Mouse (Mus musculus) ZHBTc4 (cell line): ENCODE results near the gene Pam16.

Experiments used
- DNase-seq: peaks from one replicate; pipeline ENCODE4 v3.0.0-alpha.2; 2011; ENCODE audit warnings: low read depth, low spot score

Gene Pam16

DNA sequence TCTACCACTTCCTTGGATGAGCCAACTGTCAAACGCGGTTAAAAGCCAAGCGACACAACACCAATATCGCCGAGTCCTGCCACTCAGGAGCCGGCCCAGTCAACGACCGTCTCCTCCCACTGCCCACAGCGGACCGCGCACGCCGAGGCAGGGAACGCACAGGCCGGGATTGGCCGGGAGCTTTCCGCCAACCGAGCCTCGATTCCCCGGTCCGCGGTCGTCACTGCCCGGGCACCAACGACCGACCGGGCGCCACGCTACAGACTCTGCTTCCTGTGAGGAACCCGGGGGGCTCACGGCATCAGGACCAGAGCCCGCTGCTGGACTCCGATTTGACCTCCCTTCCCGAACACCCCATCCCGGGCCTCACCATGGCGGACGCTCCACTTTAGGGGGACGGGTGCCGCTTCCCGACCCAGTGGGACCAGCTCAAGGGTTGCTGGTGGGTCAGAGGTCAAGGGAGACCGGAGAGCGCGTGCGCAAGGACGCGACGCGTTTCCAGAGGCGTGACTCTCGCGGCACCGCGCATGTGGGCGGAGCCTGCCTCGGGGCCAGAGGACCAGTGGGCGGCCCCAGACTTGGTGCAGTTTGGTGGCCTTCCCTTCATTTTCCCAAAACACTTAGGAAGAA is at the start of gene Pam16:
Gene Pam16, minus strand, starts transcription at position 508 of the 630 bp plus-strand sequence.
- peak; percentile 97 for DNase-seq

- no peak for DNase-seq
Measured at GRCm38 (mm10) chr16:4674091-4674490, 49.3 kb upstream of the Pam16 start.

DNA sequence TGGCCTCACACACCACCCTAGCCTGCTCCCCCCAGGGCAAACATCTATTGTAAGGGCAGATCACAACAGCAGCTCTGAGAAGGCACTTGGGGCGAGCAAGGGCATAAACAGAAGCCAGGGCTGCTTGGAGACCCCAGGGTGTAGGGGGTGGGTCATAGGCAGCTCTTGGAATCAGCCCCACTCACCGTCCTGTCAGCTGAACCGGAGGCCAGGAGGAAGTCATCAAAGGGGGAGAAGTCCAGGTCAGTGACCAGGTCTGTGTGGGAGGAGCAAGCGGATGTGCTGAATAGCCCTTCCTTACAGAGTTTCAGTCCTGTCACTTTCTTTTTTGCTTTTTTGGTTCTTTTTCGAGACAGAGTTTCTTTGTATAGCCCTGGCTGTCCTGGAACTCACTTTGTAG is 45.5 kb upstream of the Pam16 start:
- DNase-seq: no peak

GRCm38 (mm10) chr16:4667190-4667808 is 42.5 kb upstream of the Pam16 start:
- DNase-seq: peak; percentile 86

DNA sequence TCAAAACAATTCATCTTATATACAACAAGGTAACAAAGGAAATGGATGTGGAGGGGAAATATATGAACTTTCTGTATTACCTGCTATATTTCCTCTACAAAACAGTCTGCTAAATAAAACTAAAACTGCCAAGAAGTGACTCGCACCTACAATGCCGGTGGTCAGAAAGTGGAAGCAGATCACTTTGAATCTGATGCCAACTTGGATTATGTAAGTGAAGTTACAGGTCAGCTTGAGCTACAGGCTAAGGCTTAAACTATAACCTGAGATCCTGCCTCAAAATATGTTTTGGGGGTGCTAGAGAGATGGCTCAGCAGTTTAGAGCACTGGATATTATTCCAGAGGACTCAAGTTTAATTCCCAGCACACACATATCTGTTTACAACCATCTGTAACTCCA is 40.9 kb upstream of the Pam16 start:
- no peak for DNase-seq

GRCm38 (mm10) chr16:4663806-4664205 is 39.0 kb upstream of the Pam16 start:
- DNase-seq: peak; percentile 60

GRCm38 (mm10) chr16:4661605-4662004 is 36.8 kb upstream of the Pam16 start:
- no peak for DNase-seq

DNA sequence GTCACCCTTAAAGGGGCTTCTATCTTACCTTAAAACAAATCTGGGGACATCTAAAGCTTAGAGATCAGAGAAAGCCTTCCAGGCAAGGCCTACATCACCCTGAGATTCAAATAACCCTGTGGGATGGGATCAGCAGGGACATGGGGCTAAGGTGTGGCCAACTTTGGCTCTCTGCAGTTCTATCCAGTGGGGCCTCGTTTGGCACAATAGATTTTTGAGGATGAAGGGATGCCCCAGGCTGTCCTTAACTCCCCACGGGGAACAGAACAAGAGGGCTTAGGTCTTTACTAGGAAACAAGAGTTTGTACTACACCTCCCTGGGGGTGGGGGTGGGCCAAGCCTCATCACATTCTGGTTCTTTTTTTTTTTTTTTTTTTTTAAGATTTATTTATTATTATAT is 34.5 kb upstream of the Pam16 start:
- DNase-seq: no peak

DNA sequence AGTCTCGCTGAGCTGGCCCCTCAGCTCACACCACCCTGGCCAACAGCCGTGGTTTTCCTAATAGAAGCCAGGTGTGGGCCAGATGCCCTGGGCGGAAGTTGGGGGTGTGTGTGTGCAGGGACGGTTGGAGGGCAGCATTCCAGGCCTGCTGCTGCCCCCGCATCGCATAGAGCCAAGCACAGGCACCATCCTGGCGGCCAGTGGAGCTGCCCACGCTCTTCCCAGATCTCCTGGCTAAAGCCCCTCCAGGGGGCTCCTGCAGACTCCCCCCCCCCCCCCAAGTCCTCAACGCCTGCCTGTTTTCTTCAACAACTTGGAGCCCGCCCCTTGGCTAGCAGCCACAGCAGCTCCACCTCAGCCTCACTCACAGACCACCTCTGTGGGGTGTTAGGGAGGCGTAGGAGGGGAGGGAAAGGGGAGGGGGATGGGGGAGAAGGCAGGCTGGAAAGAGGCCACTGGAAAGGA is 34.0 kb upstream of the Pam16 start:
- peak; percentile 12 for DNase-seq

DNA sequence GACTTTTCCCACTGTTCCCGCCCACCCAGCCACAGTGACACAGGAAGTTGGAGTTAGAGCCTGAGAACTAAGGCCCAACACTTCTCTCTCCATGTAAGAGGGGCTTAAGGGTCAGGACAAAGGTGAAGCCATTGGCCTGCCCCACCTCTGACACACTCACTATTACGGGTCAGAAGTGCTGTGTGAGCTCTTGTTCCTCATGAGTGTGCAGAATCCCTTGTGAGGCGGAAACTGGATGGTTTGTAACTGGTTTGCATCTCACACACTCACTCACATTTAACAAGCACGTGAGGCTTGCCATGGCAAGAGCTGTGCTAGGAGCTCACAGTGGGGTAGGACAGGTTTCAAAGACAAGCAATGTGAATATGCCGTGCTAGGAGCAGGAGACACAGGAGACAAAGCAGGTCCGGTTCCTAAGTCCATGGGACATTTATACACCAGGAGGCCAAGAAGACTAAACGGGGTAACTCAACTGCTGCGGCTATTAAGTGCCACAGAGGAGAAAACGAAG is 31.8 kb upstream of the Pam16 start:
- no peak for DNase-seq

DNA sequence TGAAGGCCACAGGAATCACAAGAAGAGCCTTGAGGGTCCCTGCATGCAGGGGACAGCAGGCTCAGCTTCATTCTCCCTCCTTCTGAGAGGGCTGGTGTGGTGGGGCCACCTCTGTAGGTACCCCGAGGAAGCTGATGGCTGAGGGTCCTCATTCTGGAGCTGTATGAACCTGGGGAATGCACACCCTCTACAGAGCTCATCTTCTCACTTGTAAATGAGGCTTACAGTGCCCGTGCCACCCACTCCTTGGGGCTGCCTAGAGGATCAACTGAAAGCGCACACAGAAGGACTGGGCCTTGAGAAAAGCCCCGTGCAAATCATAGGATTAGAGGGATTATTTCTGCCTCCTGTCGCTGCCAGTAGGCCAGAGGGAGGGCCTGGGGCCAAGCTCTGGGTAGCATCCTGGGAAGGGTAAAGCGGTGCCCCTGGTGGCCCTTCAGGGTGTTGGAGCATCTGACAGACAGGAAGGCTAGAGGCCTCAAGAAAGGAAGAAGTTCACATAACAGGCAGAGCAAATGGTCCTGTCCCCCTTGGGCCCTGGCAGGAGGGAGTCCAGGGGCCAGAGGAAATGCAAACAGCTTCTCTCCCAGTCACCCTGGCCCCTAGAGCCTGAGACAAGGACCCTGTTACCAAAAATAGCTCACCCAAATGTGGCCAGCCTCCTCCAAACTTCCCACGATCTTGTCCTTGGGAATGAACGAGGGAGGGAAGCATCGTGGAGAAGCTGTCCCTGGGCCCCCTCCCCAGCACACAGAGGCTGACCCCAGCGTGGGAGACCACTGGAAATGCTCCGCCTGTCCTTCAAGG is 31.2 kb upstream of the Pam16 start:
- DNase-seq: peak; percentile 43

GRCm38 (mm10) chr16:4655251-4655734 is 30.5 kb upstream of the Pam16 start:
- no peak for DNase-seq

- no peak for DNase-seq
Measured at GRCm38 (mm10) chr16:4654706-4655105, 29.9 kb upstream of the Pam16 start.

DNA sequence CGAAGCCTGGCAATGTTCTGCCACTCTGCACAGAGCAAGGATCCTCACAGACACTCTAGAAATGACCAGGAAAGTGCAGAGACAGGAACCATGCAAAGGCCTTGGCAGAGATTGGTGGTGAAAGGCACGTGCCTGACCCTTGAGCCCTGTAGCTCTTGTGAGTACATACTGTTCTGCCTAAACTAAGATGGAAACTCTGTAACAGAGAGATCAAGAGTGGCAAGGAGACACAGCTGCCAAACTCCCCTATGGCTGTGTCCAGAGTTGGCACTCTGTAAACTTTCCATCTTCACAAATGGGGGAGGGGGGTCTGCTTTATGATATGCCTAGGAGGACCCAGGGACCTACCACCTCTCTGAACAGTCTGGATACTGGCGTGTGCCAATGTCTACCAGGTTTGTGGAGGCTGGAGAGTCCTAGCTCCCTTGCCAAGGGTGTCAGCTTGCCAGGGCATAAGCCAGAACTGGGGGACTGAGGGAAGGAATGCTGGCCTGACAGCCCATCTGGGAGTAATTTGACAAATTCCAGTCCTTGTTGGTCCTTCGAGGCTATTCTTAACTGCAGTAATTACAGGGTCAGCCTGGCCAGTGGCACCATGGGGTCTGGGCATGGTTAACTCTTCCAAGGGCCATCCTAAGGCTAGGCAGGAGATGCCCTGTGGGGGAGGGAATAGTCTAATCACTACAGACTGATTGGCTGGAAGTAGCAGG is 28.1 kb upstream of the Pam16 start:
- no peak for DNase-seq

- DNase-seq: no peak
Measured at GRCm38 (mm10) chr16:4651624-4652023, 26.8 kb upstream of the Pam16 start.

DNA sequence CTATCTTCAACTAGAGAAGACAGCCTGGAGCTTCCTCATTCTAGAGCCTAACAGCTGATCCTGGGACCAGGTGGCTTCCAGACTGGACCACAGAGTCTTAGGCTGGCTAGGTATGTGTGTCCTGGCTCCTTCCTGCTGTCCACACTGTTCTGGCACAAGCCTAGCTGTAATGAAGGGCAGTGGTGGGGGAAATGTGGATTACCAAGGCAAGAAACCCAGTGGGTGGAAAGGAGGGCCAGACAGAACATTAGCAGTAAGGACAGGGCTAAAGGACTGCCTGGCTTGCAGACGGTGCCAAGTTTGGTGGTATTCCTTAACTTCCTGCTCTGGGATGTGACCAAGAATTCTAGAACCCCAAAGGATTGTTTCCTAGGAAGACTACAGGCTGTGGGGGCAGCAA is 26.3 kb upstream of the Pam16 start:
- DNase-seq: no peak

- no peak for DNase-seq
Measured at GRCm38 (mm10) chr16:4650161-4650560, 25.4 kb upstream of the Pam16 start.

DNA sequence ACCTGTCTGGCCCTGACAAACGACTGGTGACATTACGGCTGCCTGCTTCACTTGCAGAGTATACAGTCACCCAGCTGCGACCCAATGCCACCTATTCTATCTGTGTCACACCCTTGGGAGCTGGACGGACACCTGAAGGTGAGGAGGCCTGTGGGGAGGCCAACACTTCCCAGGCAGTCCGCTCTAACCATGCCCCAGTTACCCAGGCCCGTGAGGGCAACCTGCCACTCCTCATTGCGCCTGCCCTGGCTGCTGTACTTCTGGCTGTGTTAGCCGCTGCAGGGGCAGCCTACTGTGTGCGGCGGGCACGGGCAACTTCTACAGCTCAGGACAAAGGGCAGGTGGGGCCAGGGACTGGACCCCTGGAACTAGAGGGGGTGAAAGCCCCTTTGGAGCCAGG is 24.9 kb upstream of the Pam16 start:
- no peak for DNase-seq

DNA sequence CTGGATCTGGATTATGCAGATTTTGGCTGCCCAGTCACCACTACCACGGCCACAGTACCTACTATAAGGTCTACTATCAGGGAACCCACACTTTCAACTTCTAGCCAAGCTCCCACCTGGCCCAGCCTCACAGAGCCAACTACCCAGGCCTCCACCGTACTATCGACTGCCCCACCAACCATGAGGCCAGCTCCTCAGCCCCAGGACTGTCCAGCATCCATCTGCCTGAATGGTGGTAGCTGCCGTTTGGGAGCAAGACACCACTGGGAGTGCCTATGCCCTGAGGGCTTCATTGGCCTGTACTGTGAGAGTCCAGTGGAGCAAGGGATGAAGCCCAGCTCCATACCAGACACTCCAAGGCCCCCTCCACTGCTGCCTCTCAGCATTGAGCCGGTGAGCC is 24.4 kb upstream of the Pam16 start:
- no peak for DNase-seq

DNA sequence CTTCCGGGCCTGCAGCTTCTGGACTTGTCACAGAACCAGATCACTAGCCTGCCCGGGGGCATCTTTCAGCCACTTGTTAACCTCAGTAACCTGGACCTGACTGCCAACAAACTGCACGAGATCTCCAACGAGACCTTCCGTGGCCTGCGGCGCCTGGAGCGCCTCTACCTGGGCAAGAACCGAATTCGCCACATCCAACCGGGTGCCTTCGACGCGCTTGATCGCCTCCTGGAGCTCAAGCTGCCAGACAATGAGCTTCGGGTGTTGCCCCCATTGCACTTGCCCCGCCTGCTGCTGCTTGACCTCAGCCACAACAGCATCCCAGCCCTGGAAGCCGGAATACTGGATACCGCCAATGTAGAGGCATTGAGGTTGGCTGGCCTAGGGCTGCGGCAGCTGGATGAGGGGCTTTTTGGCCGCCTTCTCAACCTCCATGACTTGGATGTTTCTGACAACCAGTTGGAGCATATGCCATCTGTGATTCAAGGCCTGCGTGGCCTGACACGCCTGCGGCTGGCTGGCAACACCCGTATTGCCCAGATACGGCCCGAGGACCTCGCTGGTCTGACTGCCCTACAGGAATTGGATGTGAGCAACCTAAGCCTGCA is 23.7 kb upstream of the Pam16 start:
- DNase-seq: peak; percentile 75

GRCm38 (mm10) chr16:4647651-4648141 is 22.9 kb upstream of the Pam16 start:
- DNase-seq: no peak
